Mouse (Mus musculus) intestine, embryonic 14.5 days (tissue): ENCODE data around the gene Cep97. TPM values are rescaled to one million over a fixed set of nuclear protein-coding genes. Genes with fewer than 3 reads are reported as not detected.
"Not testable (repeated sequence)": the region's sequence is repeated elsewhere in the genome, so short reads cannot be mapped to it uniquely, and the experiment has no call there.

Experiments used
- ATAC-seq: fragments of 200-750 bp; cut with Nextera tagmentation; replicated peaks from 2 replicates; pipeline ENCODE4 v1.8.0; 2017; ENCODE audit warnings: low read depth, moderate number of reproducible peaks, moderate TSS enrichment, moderate library complexity; ENCODE audit not compliant: low FRiP score, low TSS enrichment
- DNase-seq: peaks from one replicate; pipeline ENCODE4 v3.0.0-alpha.2; 2018; ENCODE audit warnings: low spot score
- H3K27ac ChIP-seq: fragments of 300-500 bp; sonication (generic); 2 replicates; pipeline ENCODE4 v1.5.1; 2014; ENCODE audit warnings: low read depth, mild to moderate bottlenecking, control low read depth
- H3K27me3 ChIP-seq: fragments of 300-500 bp; sonication (generic); replicated peaks from 2 replicates; pipeline ENCODE4 v1.6.1; 2014; ENCODE audit warnings: low read length, control low read depth; ENCODE audit not compliant: control insufficient read depth, insufficient read depth
- H3K36me3 ChIP-seq: fragments of 300-500 bp; sonication (generic); 2 replicates; pipeline ENCODE4 v1.6.1; 2014; ENCODE audit warnings: low read length, control low read depth; ENCODE audit not compliant: control insufficient read depth, insufficient read depth
- H3K4me1 ChIP-seq: fragments of 300-500 bp; sonication (generic); replicated peaks from 2 replicates; pipeline ENCODE4 v1.6.1; 2014; ENCODE audit warnings: low read length, control low read depth, mixed read lengths; ENCODE audit not compliant: control insufficient read depth, insufficient read depth
- H3K4me2 ChIP-seq: fragments of 300-500 bp; sonication (generic); 2 replicates; pipeline ENCODE4 v1.6.1; 2014; ENCODE audit warnings: low read length
- H3K4me3 ChIP-seq: fragments of 300-500 bp; sonication (generic); 2 replicates; pipeline ENCODE4 v1.5.1; 2014; ENCODE audit warnings: low read depth, low read length, control low read depth, mixed read lengths
- H3K9ac ChIP-seq: fragments of 300-500 bp; sonication (generic); 2 replicates; pipeline ENCODE4 v1.6.1; 2014; ENCODE audit warnings: mild to moderate bottlenecking, low read length
- H3K9me3 ChIP-seq: fragments of 300-500 bp; sonication (generic); 2 replicates; pipeline ENCODE4 v1.6.1; 2016; ENCODE audit warnings: low read length, control low read depth; ENCODE audit not compliant: control insufficient read depth
- WGBS: fragments of 180-500 bp; shearing (Covaris S2); extraction: QIAGEN DNeasy Blood & Tissue Kit; methylation state at CpG from one replicate; pipeline ENCODE4 v1.1.7; 2014; 5-methylcytosine and 5-hydroxymethylcytosine counted together
- polyA plus RNA-seq: library from polyadenylated mRNA; unstranded; fragments of >200 nt; fragmentation: Nextera tagmentation; extraction: Ambion mirVana; gene quantifications from 2 replicates; pipeline ENCODE4 v1.2.1, GENCODE M21; 2014

Cep97 gene
- polyA plus RNA-seq, 1 experiment from 2014 or later, result 8.3 TPM

DNA sequence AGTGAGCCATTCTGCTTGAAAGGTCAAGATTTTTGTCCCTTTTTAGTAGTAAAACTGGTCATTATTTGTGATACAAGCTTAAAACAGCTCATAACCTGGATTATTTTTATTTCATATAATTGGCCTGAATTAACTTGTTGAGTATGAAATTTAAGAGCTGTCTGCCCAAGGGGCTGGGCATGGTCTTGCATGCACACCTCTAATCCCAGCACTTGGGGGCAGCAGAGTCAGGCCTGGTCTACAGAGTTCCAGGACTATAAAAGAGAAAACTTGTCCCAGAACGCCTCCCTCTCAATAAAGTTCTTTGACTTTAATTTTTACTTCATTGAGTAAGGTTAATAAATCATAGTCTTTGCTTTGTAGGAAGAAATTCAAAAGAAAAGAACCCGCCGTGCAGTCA, 34.5 kb upstream of the Cep97 start:
- WGBS, result 72% methylated on average over 3 of the region's 3 CpGs
- H3K4me2 ChIP-seq, result no peak overlapping the region
- DNase-seq, result peak; percentile 64

GRCm38 (mm10) chr16:55967221-55967620, 32.6 kb upstream of the Cep97 start:
- H3K4me1 ChIP-seq, result peaks cover 14% of the 10 kb centered on the region; the same call in 1 of the 2 replicates
- peaks cover 42% of the 10 kb centered on the region for H3K36me3 ChIP-seq
- H3K27ac ChIP-seq, result no peak overlapping the region
- no peaks in the 10 kb centered on the region for H3K9me3 ChIP-seq
- 30% methylated on average over 1 of the region's 1 CpGs for WGBS
- peak overlapping the region; percentile 75 for H3K4me2 ChIP-seq
- H3K9ac ChIP-seq, result peak overlapping the region; percentile 98
- no peak for ATAC-seq
- H3K27me3 ChIP-seq, result no peaks in the 10 kb centered on the region
- peak overlapping the region; percentile 80 for H3K4me3 ChIP-seq
- DNase-seq, result no peak

More for the DNA sequence above, 34.5 kb upstream of the Cep97 start:
- H3K9me3 ChIP-seq, result no peaks in the 10 kb centered on the region
- H3K27ac ChIP-seq, result no peak overlapping the region
- H3K9ac ChIP-seq, result no peak overlapping the region
- H3K4me1 ChIP-seq, result peaks cover 21% of the 10 kb centered on the region
- no peak for ATAC-seq
- H3K27me3 ChIP-seq, result no peaks in the 10 kb centered on the region
- no peak overlapping the region for H3K4me3 ChIP-seq
- peaks cover 46% of the 10 kb centered on the region for H3K36me3 ChIP-seq

DNA sequence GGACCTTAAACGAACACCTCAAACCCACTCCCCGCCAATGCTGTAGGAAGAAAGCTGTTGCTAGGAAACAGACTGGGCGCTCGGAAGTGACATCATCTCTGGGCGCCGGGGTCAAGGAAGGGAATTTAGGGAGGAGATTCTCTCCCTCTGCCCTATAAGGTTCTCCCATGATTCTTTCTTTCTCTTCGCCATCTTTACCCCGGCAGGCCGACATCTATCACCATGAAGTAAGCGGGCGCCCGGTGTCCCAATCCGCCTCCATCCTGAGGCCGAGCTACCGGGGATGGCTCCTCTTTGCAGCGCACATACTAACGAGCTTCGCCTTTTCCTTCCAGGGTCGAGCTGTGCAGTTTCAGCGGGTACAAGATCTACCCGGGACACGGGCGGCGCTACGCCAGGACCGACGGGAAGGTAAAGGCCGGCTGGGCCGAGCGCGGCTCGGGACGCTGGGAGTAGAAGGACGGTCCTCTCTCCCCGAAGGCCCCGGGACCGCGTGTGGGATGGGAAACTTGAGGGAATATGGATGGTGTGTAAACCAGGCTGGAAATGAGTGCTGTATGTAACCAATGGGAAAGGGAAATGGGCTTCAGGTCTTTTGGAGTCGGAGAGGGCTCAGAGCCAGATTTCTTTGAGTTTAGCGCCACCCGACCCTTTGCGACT, 31.7 kb upstream of the Cep97 start, which contains the start of gene Rpl24:
TSS of gene Rpl24 (plus strand) at position 64 of the 660 bp plus-strand sequence.
- Histone ChIP-seq H3K9me3 (no peaks in the 10 kb centered on the region), H3K4me2 (peak within 1 kb of the TSS; percentile 75), H3K4me3 (peak within 1 kb of the TSS; percentile 80), H3K27ac (peak within 1 kb of the TSS; percentile 89), H3K9ac (peak within 1 kb of the TSS; percentile 98), H3K27me3 (no peaks in the 10 kb centered on the region), H3K36me3 (peaks cover 33% of the 10 kb centered on the region), H3K4me1 (peaks cover 8% of the 10 kb centered on the region; the same call in 1 of the 2 replicates)
- peak; percentile 94 for ATAC-seq
- DNase-seq, result peak; percentile 99
- 0% methylated on average over 42 of the region's 42 CpGs for WGBS

GRCm38 (mm10) chr16:55964126-55964949, 29.7 kb upstream of the Cep97 start:
- WGBS, result 67% methylated on average over 4 of the region's 4 CpGs
- H3K27me3 ChIP-seq, result no peaks in the 10 kb centered on the region
- H3K9ac ChIP-seq, result no peak overlapping the region
- H3K4me2 ChIP-seq, result no peak overlapping the region
- H3K9me3 ChIP-seq, result no peaks in the 10 kb centered on the region
- no peak for ATAC-seq
- no peak overlapping the region for H3K27ac ChIP-seq
- no peak for DNase-seq
- peaks cover 8% of the 10 kb centered on the region; the same call in 1 of the 2 replicates for H3K4me1 ChIP-seq
- H3K36me3 ChIP-seq, result peaks cover 13% of the 10 kb centered on the region
- H3K4me3 ChIP-seq, result no peak overlapping the region

DNA sequence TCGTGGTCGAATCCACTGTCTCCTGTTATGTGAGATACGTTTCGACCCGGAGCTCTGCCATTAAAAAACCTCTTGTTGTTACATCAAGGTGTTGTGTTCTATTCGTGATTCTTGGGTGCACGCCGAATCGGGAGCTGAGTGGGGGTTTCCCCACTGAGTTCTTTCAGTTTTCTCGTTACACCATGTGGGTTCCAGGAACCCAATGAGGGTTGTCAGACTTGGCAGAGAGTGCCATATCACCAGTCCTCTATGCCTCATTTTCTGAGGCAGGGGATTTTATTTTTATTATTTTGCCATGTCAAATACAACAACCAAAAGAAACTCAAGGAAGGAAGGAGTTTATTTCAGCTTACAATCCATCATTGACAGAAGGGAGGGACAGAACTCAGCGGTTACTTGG, 28.4 kb upstream of the Cep97 start:
- not testable (repeated sequence) for H3K4me2 ChIP-seq, DNase-seq, H3K27me3 ChIP-seq, H3K4me1 ChIP-seq, H3K27ac ChIP-seq, H3K9me3 ChIP-seq, H3K9ac ChIP-seq, H3K4me3 ChIP-seq, H3K36me3 ChIP-seq, ATAC-seq
- WGBS, result 90% methylated on average over 5 of the region's 11 CpGs

GRCm38 (mm10) chr16:55954196-55954595, 19.5 kb upstream of the Cep97 start:
- H3K27me3 ChIP-seq, ATAC-seq, DNase-seq, H3K4me3 ChIP-seq, H3K4me1 ChIP-seq, H3K27ac ChIP-seq, H3K4me2 ChIP-seq, H3K9ac ChIP-seq, H3K36me3 ChIP-seq, H3K9me3 ChIP-seq: not testable (repeated sequence)
- 93% methylated on average over 9 of the region's 9 CpGs for WGBS

DNA sequence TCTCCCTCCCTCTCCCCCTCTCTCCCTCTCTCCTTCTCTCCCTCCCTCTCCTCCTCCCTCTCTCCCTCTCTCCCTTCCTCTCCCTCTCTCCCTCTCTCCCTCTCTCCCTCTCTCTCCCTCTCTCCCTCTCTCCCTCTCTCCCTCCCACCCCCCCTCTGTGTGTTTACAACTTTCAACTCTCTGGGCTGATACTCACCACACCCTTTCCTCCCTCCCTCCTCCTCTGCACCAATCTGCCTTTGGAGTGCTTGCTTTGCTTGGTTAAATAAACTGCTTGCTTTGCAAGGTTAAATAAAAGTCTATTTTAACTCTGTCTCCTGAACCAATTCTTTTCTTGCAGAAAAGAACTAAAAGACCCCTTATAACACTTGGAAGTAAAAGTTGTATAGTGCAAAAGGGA, 18.1 kb upstream of the Cep97 start:
- Histone ChIP-seq H3K9ac (no peak overlapping the region), H3K9me3 (no peaks in the 10 kb centered on the region), H3K27ac (no peak overlapping the region), H3K4me3 (no peak overlapping the region), H3K4me2 (no peak overlapping the region), H3K27me3 (no peaks in the 10 kb centered on the region), H3K4me1 (no peaks in the 10 kb centered on the region), H3K36me3 (no peaks in the 10 kb centered on the region)
- ATAC-seq, result no peak
- DNase-seq, result no peak

- 79% methylated on average over 7 of the region's 7 CpGs for WGBS
- H3K9me3 ChIP-seq, result no peaks in the 10 kb centered on the region
- DNase-seq, result no peak
- H3K27ac ChIP-seq, result no peak overlapping the region
- no peaks in the 10 kb centered on the region for H3K27me3 ChIP-seq
- no peak overlapping the region for H3K4me2 ChIP-seq
- no peak overlapping the region for H3K9ac ChIP-seq
- no peaks in the 10 kb centered on the region for H3K36me3 ChIP-seq
- no peak for ATAC-seq
- H3K4me1 ChIP-seq, result no peaks in the 10 kb centered on the region
- no peak overlapping the region for H3K4me3 ChIP-seq
These were observed 17.1 kb upstream of the Cep97 start for GRCm38 (mm10) chr16:55951679-55952327.
